Mouse (Mus musculus): ENCODE data around the gene Umps.
A peak's percentile ranks its signal among the peaks of the same experiment; 100 is the strongest.

Umps gene

GRCm38 (mm10) chr16:33930785-33931184, 36.1 kb downstream of the Umps start:
- no peak for DNase-seq (ENCODE audit: low spot score in 2 of 2)

- no peak for DNase-seq (ENCODE audit: low spot score in 2 of 2)
Measured at GRCm38 (mm10) chr16:33928788-33929462, 37.9 kb downstream of the Umps start.

GRCm38 (mm10) chr16:33927263-33927824, 39.5 kb downstream of the Umps start:
- no peak for DNase-seq (ENCODE audit: low spot score in 2 of 2)

GRCm38 (mm10) chr16:33923758-33924157, 43.1 kb downstream of the Umps start:
- DNase-seq (ENCODE audit: low spot score in 2 of 2): no peak

- DNase-seq (ENCODE audit: low spot score in 2 of 2): no peak
Measured at GRCm38 (mm10) chr16:33923001-33923316, 43.9 kb downstream of the Umps start.

- peak; percentile 23 to 68 for DNase-seq (ENCODE audit: low spot score in 2 of 2)
Measured at GRCm38 (mm10) chr16:33922111-33923000, 44.5 kb downstream of the Umps start.

- DNase-seq (ENCODE audit: low spot score in 2 of 2): no peak
Measured at GRCm38 (mm10) chr16:33921514-33921913, 45.3 kb downstream of the Umps start.

- no peak for DNase-seq (ENCODE audit: low spot score in 2 of 2)
Measured at GRCm38 (mm10) chr16:33917926-33918325, 48.9 kb downstream of the Umps start.

GRCm38 (mm10) chr16:33917390-33917789, 49.4 kb downstream of the Umps start:
- no peak for DNase-seq (ENCODE audit: low spot score in 2 of 2)

- no peak for DNase-seq (ENCODE audit: low spot score in 2 of 2)
Measured at GRCm38 (mm10) chr16:33916473-33917251, 50.2 kb downstream of the Umps start.

GRCm38 (mm10) chr16:33914997-33915396, 51.8 kb downstream of the Umps start:
- DNase-seq (ENCODE audit: low spot score in 2 of 2): no peak

GRCm38 (mm10) chr16:33908239-33908638, 58.6 kb downstream of the Umps start:
- DNase-seq (ENCODE audit: low spot score in 2 of 2): no peak

Measured in spleen, postnatal 4 days (tissue).